Mouse (Mus musculus): ENCODE data around the gene Strip2.

Gene Strip2

GRCm38 (mm10) chr6:30009204-30009603, 92.4 kb downstream of the Strip2 start:
- DNase-seq (ENCODE audit: low spot score), result no peak
